Mouse (Mus musculus): ENCODE measurements around the gene Gm6526.
"Not testable (repeated sequence)": the region's sequence is repeated elsewhere in the genome, so short reads cannot be mapped to it uniquely, and the experiment has no call there.

DNA sequence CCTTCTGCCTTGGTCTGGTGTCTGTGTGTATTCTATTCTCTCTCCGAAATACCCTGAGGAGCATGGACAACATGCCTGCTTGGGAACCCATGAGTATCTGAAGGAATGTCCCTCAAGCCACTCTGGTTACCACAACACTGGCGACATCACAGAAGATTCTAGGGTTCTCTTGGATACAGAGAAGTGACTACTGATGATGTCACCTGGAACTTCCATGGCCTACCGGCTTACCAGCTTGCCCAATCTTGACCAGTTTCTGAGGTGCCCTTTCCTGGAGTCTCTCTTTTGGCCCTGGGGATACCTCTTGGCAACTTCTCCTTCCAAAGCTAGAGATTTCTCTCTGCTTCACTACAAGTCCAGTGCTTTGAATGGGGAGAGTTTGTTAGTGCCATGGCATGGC lies 37.0 kb downstream of the Gm6526 start, which contains the start of gene Gm8180:
- not testable (repeated sequence) for TF ChIP-seq CHD2 (IDR thresholded peaks at IDR 0.05; ENCODE audit: low read length); POLR2AphosphoS2 (IDR thresholded peaks at IDR 0.05; ENCODE audit: low read length); POLR2A (IDR thresholded peaks at IDR 0.05; ENCODE audit: control insufficient read depth in 1 of 2, insufficient read depth in 1 of 2, low read depth in 1 of 2, low read length in 2 of 2, poor library complexity in 1 of 2)

Measured in MEL (cell line).